Mouse (Mus musculus): ENCODE results near the gene Vsig2. TPM values are rescaled to one million over a fixed set of nuclear protein-coding genes. Genes with fewer than 3 reads are reported as not detected.

Gene Vsig2
- polyA plus RNA-seq, 1 experiment from 2014 or later: 1.1 TPM

GRCm38 (mm10) chr9:37569231-37569835 is 30.3 kb downstream of the Vsig2 start:
- Histone ChIP-seq H3K4me3 (ENCODE audit: low read length) (no peak overlapping the region), H3K27me3 (replicated peaks; ENCODE audit: control insufficient read depth, insufficient read depth, low read length) (no peaks in the 10 kb centered on the region), H3K9ac (ENCODE audit: low read depth, low read length) (no peak overlapping the region), H3K9me3 (ENCODE audit: control insufficient read depth, low read length) (no peaks in the 10 kb centered on the region), H3K27ac (ENCODE audit: low read depth, low read length) (no peak overlapping the region), H3K4me1 (ENCODE audit: control insufficient read depth, insufficient read depth, low read depth, low read length) (peaks cover 7% of the 10 kb centered on the region), H3K36me3 (ENCODE audit: control insufficient read depth, insufficient read depth, low read length) (no peaks in the 10 kb centered on the region), H3K4me2 (ENCODE audit: low read length) (no peak overlapping the region)
- no peak for ATAC-seq
- 83% methylated on average over 2 of the region's 2 CpGs for WGBS

- Histone ChIP-seq H3K4me2 (ENCODE audit: low read length) (no peak overlapping the region), H3K9me3 (ENCODE audit: control insufficient read depth, low read length) (no peaks in the 10 kb centered on the region), H3K36me3 (ENCODE audit: control insufficient read depth, insufficient read depth, low read length) (no peaks in the 10 kb centered on the region), H3K4me1 (ENCODE audit: control insufficient read depth, insufficient read depth, low read depth, low read length) (peaks cover 16% of the 10 kb centered on the region), H3K4me3 (ENCODE audit: low read length) (no peak overlapping the region), H3K9ac (ENCODE audit: low read depth, low read length) (no peak overlapping the region), H3K27me3 (replicated peaks; ENCODE audit: control insufficient read depth, insufficient read depth, low read length) (no peaks in the 10 kb centered on the region), H3K27ac (ENCODE audit: low read depth, low read length) (no peak overlapping the region)
- 65% methylated on average over 3 of the region's 3 CpGs for WGBS
- no peak for ATAC-seq
Measured at GRCm38 (mm10) chr9:37572204-37572876, 33.3 kb downstream of the Vsig2 start.

GRCm38 (mm10) chr9:37576436-37576930 is 37.4 kb downstream of the Vsig2 start:
- Histone ChIP-seq H3K27ac (ENCODE audit: low read depth, low read length) (peak overlapping the region; percentile 44; the same call in 1 of the 2 replicates), H3K9ac (ENCODE audit: low read depth, low read length) (peak overlapping the region; percentile 33), H3K4me3 (ENCODE audit: low read length) (peak overlapping the region; percentile 20; the same call in 1 of the 2 replicates), H3K4me1 (ENCODE audit: control insufficient read depth, insufficient read depth, low read depth, low read length) (peaks cover 9% of the 10 kb centered on the region), H3K36me3 (ENCODE audit: control insufficient read depth, insufficient read depth, low read length) (no peaks in the 10 kb centered on the region), H3K27me3 (replicated peaks; ENCODE audit: control insufficient read depth, insufficient read depth, low read length) (no peaks in the 10 kb centered on the region), H3K4me2 (ENCODE audit: low read length) (peak overlapping the region; percentile 54), H3K9me3 (ENCODE audit: control insufficient read depth, low read length) (no peaks in the 10 kb centered on the region)
- peak; percentile 86 for ATAC-seq
- 30% methylated on average over 14 of the region's 14 CpGs for WGBS

GRCm38 (mm10) chr9:37583594-37583993 is 44.5 kb downstream of the Vsig2 start:
- H3K27me3 ChIP-seq (replicated peaks; ENCODE audit: control insufficient read depth, insufficient read depth, low read length): no peaks in the 10 kb centered on the region
- WGBS: 85% methylated on average over 5 of the region's 5 CpGs
- no peak overlapping the region for H3K4me3 ChIP-seq (ENCODE audit: low read length)
- no peak overlapping the region for H3K4me2 ChIP-seq (ENCODE audit: low read length)
- ATAC-seq: no peak
- no peaks in the 10 kb centered on the region for H3K36me3 ChIP-seq (ENCODE audit: control insufficient read depth, insufficient read depth, low read length)
- no peaks in the 10 kb centered on the region for H3K9me3 ChIP-seq (ENCODE audit: control insufficient read depth, low read length)
- no peak overlapping the region for H3K9ac ChIP-seq (ENCODE audit: low read depth, low read length)
- no peak overlapping the region for H3K27ac ChIP-seq (ENCODE audit: low read depth, low read length)
- H3K4me1 ChIP-seq (ENCODE audit: control insufficient read depth, insufficient read depth, low read depth, low read length): no peaks in the 10 kb centered on the region

GRCm38 (mm10) chr9:37586718-37587117 is 47.7 kb downstream of the Vsig2 start:
- H3K36me3 ChIP-seq (ENCODE audit: control insufficient read depth, insufficient read depth, low read length): no peaks in the 10 kb centered on the region
- 65% methylated on average over 4 of the region's 4 CpGs for WGBS
- no peak overlapping the region for H3K27ac ChIP-seq (ENCODE audit: low read depth, low read length)
- no peaks in the 10 kb centered on the region for H3K9me3 ChIP-seq (ENCODE audit: control insufficient read depth, low read length)
- no peak overlapping the region for H3K4me2 ChIP-seq (ENCODE audit: low read length)
- H3K9ac ChIP-seq (ENCODE audit: low read depth, low read length): no peak overlapping the region
- no peak overlapping the region for H3K4me3 ChIP-seq (ENCODE audit: low read length)
- H3K27me3 ChIP-seq (replicated peaks; ENCODE audit: control insufficient read depth, insufficient read depth, low read length): no peaks in the 10 kb centered on the region
- H3K4me1 ChIP-seq (ENCODE audit: control insufficient read depth, insufficient read depth, low read depth, low read length): no peaks in the 10 kb centered on the region
- ATAC-seq: peak; percentile 68; the same call in 1 of the 2 replicates

- Histone ChIP-seq H3K27ac (ENCODE audit: low read depth, low read length) (no peak overlapping the region), H3K9ac (ENCODE audit: low read depth, low read length) (no peak overlapping the region), H3K4me3 (ENCODE audit: low read length) (no peak overlapping the region), H3K27me3 (replicated peaks; ENCODE audit: control insufficient read depth, insufficient read depth, low read length) (no peaks in the 10 kb centered on the region), H3K9me3 (ENCODE audit: control insufficient read depth, low read length) (no peaks in the 10 kb centered on the region), H3K4me1 (ENCODE audit: control insufficient read depth, insufficient read depth, low read depth, low read length) (no peaks in the 10 kb centered on the region), H3K36me3 (ENCODE audit: control insufficient read depth, insufficient read depth, low read length) (no peaks in the 10 kb centered on the region), H3K4me2 (ENCODE audit: low read length) (no peak overlapping the region)
- ATAC-seq: no peak
- WGBS: 93% methylated on average over 4 of the region's 4 CpGs
Measured at GRCm38 (mm10) chr9:37590381-37590780, 51.3 kb downstream of the Vsig2 start.

GRCm38 (mm10) chr9:37592025-37592424 is 53.0 kb downstream of the Vsig2 start:
- no peak for ATAC-seq
- no peak overlapping the region for H3K27ac ChIP-seq (ENCODE audit: low read depth, low read length)
- no peaks in the 10 kb centered on the region for H3K27me3 ChIP-seq (replicated peaks; ENCODE audit: control insufficient read depth, insufficient read depth, low read length)
- no peaks in the 10 kb centered on the region for H3K9me3 ChIP-seq (ENCODE audit: control insufficient read depth, low read length)
- no peak overlapping the region for H3K4me3 ChIP-seq (ENCODE audit: low read length)
- no peak overlapping the region for H3K9ac ChIP-seq (ENCODE audit: low read depth, low read length)
- H3K4me2 ChIP-seq (ENCODE audit: low read length): no peak overlapping the region
- no peaks in the 10 kb centered on the region for H3K36me3 ChIP-seq (ENCODE audit: control insufficient read depth, insufficient read depth, low read length)
- 79% methylated on average over 2 of the region's 2 CpGs for WGBS
- no peaks in the 10 kb centered on the region for H3K4me1 ChIP-seq (ENCODE audit: control insufficient read depth, insufficient read depth, low read depth, low read length)

- Histone ChIP-seq H3K9ac (ENCODE audit: low read depth, low read length) (no peak overlapping the region), H3K4me3 (ENCODE audit: low read length) (no peak overlapping the region), H3K36me3 (ENCODE audit: control insufficient read depth, insufficient read depth, low read length) (no peaks in the 10 kb centered on the region), H3K9me3 (ENCODE audit: control insufficient read depth, low read length) (no peaks in the 10 kb centered on the region), H3K4me2 (ENCODE audit: low read length) (no peak overlapping the region), H3K27me3 (replicated peaks; ENCODE audit: control insufficient read depth, insufficient read depth, low read length) (no peaks in the 10 kb centered on the region), H3K4me1 (ENCODE audit: control insufficient read depth, insufficient read depth, low read depth, low read length) (no peaks in the 10 kb centered on the region), H3K27ac (ENCODE audit: low read depth, low read length) (no peak overlapping the region)
- 56% methylated on average over 6 of the region's 6 CpGs for WGBS
- ATAC-seq: no peak
Measured at GRCm38 (mm10) chr9:37592633-37593032, 53.6 kb downstream of the Vsig2 start.

- 89% methylated on average over 3 of the region's 3 CpGs for WGBS
- no peaks in the 10 kb centered on the region for H3K9me3 ChIP-seq (ENCODE audit: control insufficient read depth, low read length)
- no peaks in the 10 kb centered on the region for H3K36me3 ChIP-seq (ENCODE audit: control insufficient read depth, insufficient read depth, low read length)
- no peaks in the 10 kb centered on the region for H3K27me3 ChIP-seq (replicated peaks; ENCODE audit: control insufficient read depth, insufficient read depth, low read length)
- H3K4me3 ChIP-seq (ENCODE audit: low read length): no peak overlapping the region
- no peaks in the 10 kb centered on the region for H3K4me1 ChIP-seq (ENCODE audit: control insufficient read depth, insufficient read depth, low read depth, low read length)
- no peak overlapping the region for H3K27ac ChIP-seq (ENCODE audit: low read depth, low read length)
- ATAC-seq: no peak
- H3K4me2 ChIP-seq (ENCODE audit: low read length): no peak overlapping the region
- H3K9ac ChIP-seq (ENCODE audit: low read depth, low read length): no peak overlapping the region
Measured at GRCm38 (mm10) chr9:37593690-37594089, 54.6 kb downstream of the Vsig2 start.

Measured in hindbrain, embryonic 16.5 days (tissue).